Mouse (Mus musculus) G1E (cell line): Measurements from ENCODE around the gene Plekhg5.

ENCODE experiments used
- CTCF ChIP-seq: IDR thresholded peaks from 2 replicates; pipeline ENCODE4 v1.5.1; 2012; ENCODE audit warnings: low read depth, low read length, inconsistent platforms, mixed read lengths
- GATA1 ChIP-seq: IDR thresholded peaks from 2 replicates; pipeline ENCODE4 v1.6.1; 2012; ENCODE audit warnings: borderline replicate concordance, low read length, inconsistent platforms, mixed read lengths
- GATA2 ChIP-seq: IDR thresholded peaks from 2 replicates; pipeline ENCODE4 v1.6.1; 2012; ENCODE audit warnings: low read depth, low read length, inconsistent platforms, borderline replicate concordance
- POLR2AphosphoS5 ChIP-seq: IDR thresholded peaks from 2 replicates; pipeline ENCODE4 v1.6.1; 2012; ENCODE audit warnings: low read depth, low read length, inconsistent platforms; ENCODE audit not compliant: insufficient replicate concordance
- TAL1 ChIP-seq: conservative IDR thresholded peaks from 2 replicates; pipeline ENCODE4 v1.6.1; 2012; ENCODE audit warnings: low read depth, low read length, inconsistent platforms, mixed read lengths

DNA sequence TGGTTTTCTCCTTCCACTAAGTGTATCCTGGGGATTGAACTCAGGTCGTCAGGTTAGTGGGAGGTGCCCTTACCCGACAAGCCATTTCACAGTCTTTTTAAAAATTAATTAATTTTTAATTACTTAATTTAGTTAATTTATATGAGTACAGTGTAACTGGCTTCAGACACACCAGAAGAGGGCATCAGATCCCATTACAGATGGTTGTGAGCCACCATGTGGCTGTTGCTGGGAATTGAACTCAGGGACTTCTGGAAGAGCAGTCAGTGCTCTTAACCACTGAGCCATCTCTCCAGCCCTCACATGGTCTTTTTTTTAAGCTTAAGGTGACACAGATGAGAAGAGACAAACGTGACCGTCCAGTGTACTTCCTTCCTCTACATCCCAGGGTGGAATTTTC lies 82.7 kb downstream of the Plekhg5 start:
- TF ChIP-seq POLR2AphosphoS5 (no peak), CTCF (no peak), GATA1 (no peak), TAL1 (no peak), GATA2 (no peak)
